Mouse (Mus musculus) forebrain, embryonic 14.5 days (tissue): Measurements from ENCODE around the gene Asxl2. TPM values are rescaled to one million over a fixed set of nuclear protein-coding genes. Genes with fewer than 3 reads are reported as not detected.
A peak's percentile ranks its signal among the peaks of the same experiment; 100 is the strongest.
"Not testable (repeated sequence)": the region's sequence is repeated elsewhere in the genome, so short reads cannot be mapped to it uniquely, and the experiment has no call there.

Source experiments
- ATAC-seq: fragments of 200-750 bp; cut with Nextera tagmentation; 2 replicates; pipeline ENCODE4 v1.8.0; 2017; ENCODE audit warnings: mild to moderate bottlenecking, moderate library complexity
- DNase-seq: peaks from one replicate; pipeline ENCODE4 v3.0.0-alpha.2; 2015; ENCODE audit warnings: low spot score
- H3K27ac ChIP-seq: fragments of 300-500 bp; sonication (generic); 2 replicates; pipeline ENCODE4 v1.5.1; 2014; ENCODE audit warnings: low read depth, mild to moderate bottlenecking, control low read depth, low read length, moderate library complexity
- H3K27me3 ChIP-seq: fragments of 300-500 bp; sonication (generic); replicated peaks from 2 replicates; pipeline ENCODE4 v1.6.1; 2014; ENCODE audit warnings: low read length, control low read depth, mixed read lengths; ENCODE audit not compliant: control insufficient read depth, insufficient read depth
- H3K36me3 ChIP-seq: fragments of 300-500 bp; sonication (generic); 2 replicates; pipeline ENCODE4 v1.6.1; 2014; ENCODE audit warnings: low read length, control low read depth; ENCODE audit not compliant: control insufficient read depth, insufficient read depth
- H3K4me1 ChIP-seq: fragments of 300-500 bp; sonication (generic); 2 replicates; pipeline ENCODE4 v1.6.1; 2014; ENCODE audit warnings: antibody characterized with exemption, low read length, control low read depth; ENCODE audit not compliant: control insufficient read depth, insufficient read depth
- H3K4me2 ChIP-seq: fragments of 300-500 bp; sonication (generic); 2 replicates; pipeline ENCODE4 v1.6.1; 2014; ENCODE audit warnings: mild to moderate bottlenecking, control low read depth, low read length
- H3K4me3 ChIP-seq: fragments of 300-500 bp; sonication (generic); 2 replicates; pipeline ENCODE4 v1.5.1; 2014; ENCODE audit warnings: low read depth, low read length, control low read depth
- H3K9ac ChIP-seq: fragments of 300-500 bp; sonication (generic); 2 replicates; pipeline ENCODE4 v1.6.1; 2014; ENCODE audit warnings: mild to moderate bottlenecking, low read length, control low read depth, moderate library complexity
- H3K9me3 ChIP-seq: fragments of 300-500 bp; sonication (generic); replicated peaks from 2 replicates; pipeline ENCODE4 v1.6.1; 2016; ENCODE audit warnings: low read length, control low read depth, mixed read lengths; ENCODE audit not compliant: control insufficient read depth
- WGBS: fragments of 180-500 bp; shearing (Covaris S2); extraction: QIAGEN DNeasy Blood & Tissue Kit; methylation state at CpG from one replicate; pipeline ENCODE4 v1.1.7; 2014; 5-methylcytosine and 5-hydroxymethylcytosine counted together
- polyA plus RNA-seq: library from polyadenylated mRNA; unstranded; fragments of >200 nt; fragmentation: Nextera tagmentation; extraction: Ambion mirVana; gene quantifications from 2 replicates; pipeline ENCODE4 v1.2.1, GENCODE M21; 2014

Asxl2 gene
- polyA plus RNA-seq, 1 experiment from 2014 or later: 8.9 TPM

- Histone ChIP-seq H3K4me2 (no peak overlapping the region), H3K9ac (no peak overlapping the region), H3K9me3 (no peaks in the 10 kb centered on the region), H3K4me1 (0 out of 2 replicates have a peak, but pooled peaks cover 3% of the 10 kb centered on the region), H3K27ac (no peak overlapping the region), H3K4me3 (no peak overlapping the region), H3K36me3 (no peaks in the 10 kb centered on the region), H3K27me3 (no peaks in the 10 kb centered on the region)
- peak; percentile 63 for DNase-seq
- ATAC-seq: peak; percentile 79
- 34% methylated on average over 4 of the region's 4 CpGs for WGBS
These were observed 92.1 kb downstream of the Asxl2 start for GRCm38 (mm10) chr12:3518665-3519297.

GRCm38 (mm10) chr12:3521806-3522205 lies 95.1 kb downstream of the Asxl2 start:
- WGBS: 90% methylated on average over 6 of the region's 8 CpGs
- not testable (repeated sequence) for DNase-seq, ATAC-seq

GRCm38 (mm10) chr12:3525536-3525935 lies 98.9 kb downstream of the Asxl2 start:
- DNase-seq (no peak), ATAC-seq (no peak)
- Histone ChIP-seq H3K36me3 (no peaks in the 10 kb centered on the region), H3K9ac (no peak overlapping the region), H3K4me1 (no peaks in the 10 kb centered on the region), H3K4me2 (no peak overlapping the region), H3K4me3 (no peak overlapping the region), H3K27ac (no peak overlapping the region), H3K9me3 (no peaks in the 10 kb centered on the region), H3K27me3 (no peaks in the 10 kb centered on the region)
- WGBS: 94% methylated on average over 5 of the region's 5 CpGs

More at GRCm38 (mm10) chr12:3521806-3522205, 95.1 kb downstream of the Asxl2 start:
- H3K4me2 ChIP-seq, H3K9ac ChIP-seq, H3K9me3 ChIP-seq, H3K36me3 ChIP-seq, H3K27me3 ChIP-seq, H3K27ac ChIP-seq, H3K4me3 ChIP-seq, H3K4me1 ChIP-seq: not testable (repeated sequence)

GRCm38 (mm10) chr12:3535446-3535845 lies 108.8 kb downstream of the Asxl2 start:
- not testable (repeated sequence) for H3K9ac ChIP-seq, H3K4me3 ChIP-seq, H3K4me1 ChIP-seq, H3K27me3 ChIP-seq, ATAC-seq, H3K9me3 ChIP-seq, DNase-seq, H3K4me2 ChIP-seq, H3K36me3 ChIP-seq, H3K27ac ChIP-seq
- WGBS: 97% methylated on average over 1 of the region's 1 CpGs

DNA sequence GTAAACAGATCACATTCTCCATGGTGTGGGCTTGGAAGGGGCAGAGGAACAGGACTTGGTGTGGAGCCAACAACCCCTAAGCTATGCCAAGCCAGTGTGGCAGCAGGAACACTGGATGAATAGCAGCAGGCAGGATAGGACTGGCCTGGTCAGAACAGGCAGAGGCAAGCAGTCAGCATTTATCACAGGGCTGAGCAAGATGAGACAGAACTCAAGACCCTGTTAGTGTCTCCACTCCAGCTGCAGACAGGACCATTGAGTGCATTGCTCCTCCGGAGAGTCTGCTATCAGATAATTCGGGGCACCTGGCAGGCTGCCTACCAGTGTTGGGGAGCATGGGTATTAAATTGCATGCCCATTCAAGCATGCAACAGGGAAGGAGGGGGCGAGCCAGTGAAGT lies 111.0 kb downstream of the Asxl2 start:
- H3K27ac ChIP-seq: no peak overlapping the region
- no peak overlapping the region for H3K4me2 ChIP-seq
- WGBS: 73% methylated on average over 3 of the region's 3 CpGs
- no peak overlapping the region for H3K9ac ChIP-seq
- H3K36me3 ChIP-seq: no peaks in the 10 kb centered on the region
- no peaks in the 10 kb centered on the region for H3K9me3 ChIP-seq
- peak; percentile 36 for DNase-seq
- H3K27me3 ChIP-seq: no peaks in the 10 kb centered on the region
- no peak overlapping the region for H3K4me3 ChIP-seq
- no peaks in the 10 kb centered on the region for H3K4me1 ChIP-seq
- peak; percentile 66; the same call in 1 of the 2 replicates for ATAC-seq

DNA sequence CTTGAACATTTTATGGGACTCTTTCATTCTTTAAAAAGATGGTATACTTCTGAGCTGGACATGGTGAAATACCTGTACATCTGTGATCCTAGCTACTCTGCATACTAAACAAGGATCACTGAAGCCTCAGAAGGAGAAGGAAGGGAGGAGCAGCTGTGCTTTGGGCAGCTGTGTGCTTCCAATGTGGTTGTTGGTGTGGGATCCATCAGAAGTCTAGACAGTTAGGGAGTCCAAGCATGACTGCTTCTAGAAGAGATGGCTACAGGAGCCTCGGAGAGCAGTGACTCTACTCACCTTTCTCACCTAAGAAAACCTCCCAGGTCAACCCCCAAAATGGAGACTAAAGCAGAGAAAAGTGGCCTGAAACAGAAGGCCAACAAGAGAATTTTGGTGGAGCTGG lies 111.4 kb downstream of the Asxl2 start:
- 86% methylated on average over 1 of the region's 1 CpGs for WGBS
- H3K4me1 ChIP-seq: no peaks in the 10 kb centered on the region
- no peaks in the 10 kb centered on the region for H3K36me3 ChIP-seq
- H3K4me3 ChIP-seq: no peak overlapping the region
- ATAC-seq (no peak), DNase-seq (no peak)
- no peak overlapping the region for H3K27ac ChIP-seq
- no peak overlapping the region for H3K9ac ChIP-seq
- H3K4me2 ChIP-seq: no peak overlapping the region
- H3K27me3 ChIP-seq: no peaks in the 10 kb centered on the region
- H3K9me3 ChIP-seq: no peaks in the 10 kb centered on the region

- H3K4me1 ChIP-seq: no peaks in the 10 kb centered on the region
- H3K9ac ChIP-seq: no peak overlapping the region
- no peak overlapping the region for H3K4me3 ChIP-seq
- WGBS: 88% methylated on average over 2 of the region's 2 CpGs
- H3K9me3 ChIP-seq: no peaks in the 10 kb centered on the region
- DNase-seq (no peak), ATAC-seq (no peak)
- no peaks in the 10 kb centered on the region for H3K36me3 ChIP-seq
- no peak overlapping the region for H3K27ac ChIP-seq
- H3K4me2 ChIP-seq: no peak overlapping the region
- no peaks in the 10 kb centered on the region for H3K27me3 ChIP-seq
These were observed 112.9 kb downstream of the Asxl2 start for GRCm38 (mm10) chr12:3539605-3540004.

- H3K4me2 ChIP-seq: no peak overlapping the region
- no peak for ATAC-seq
- no peaks in the 10 kb centered on the region for H3K27me3 ChIP-seq
- H3K9me3 ChIP-seq: no peaks in the 10 kb centered on the region
- 88% methylated on average over 7 of the region's 7 CpGs for WGBS
- no peaks in the 10 kb centered on the region for H3K4me1 ChIP-seq
- no peak overlapping the region for H3K9ac ChIP-seq
- no peaks in the 10 kb centered on the region for H3K36me3 ChIP-seq
- no peak overlapping the region for H3K4me3 ChIP-seq
- H3K27ac ChIP-seq: no peak overlapping the region
- no peak for DNase-seq
These were observed 114.2 kb downstream of the Asxl2 start for GRCm38 (mm10) chr12:3540871-3541270.

- H3K36me3 ChIP-seq: no peaks in the 10 kb centered on the region
- no peak for ATAC-seq
- H3K9ac ChIP-seq: no peak overlapping the region
- no peaks in the 10 kb centered on the region for H3K9me3 ChIP-seq
- no peak overlapping the region for H3K4me3 ChIP-seq
- H3K27ac ChIP-seq: no peak overlapping the region
- WGBS: 73% methylated on average over 3 of the region's 3 CpGs
- H3K4me2 ChIP-seq: no peak overlapping the region
- H3K27me3 ChIP-seq: no peaks in the 10 kb centered on the region
- no peak for DNase-seq
- H3K4me1 ChIP-seq: no peaks in the 10 kb centered on the region
These were observed 118.8 kb downstream of the Asxl2 start for GRCm38 (mm10) chr12:3545451-3545850.
